Mouse (Mus musculus) testis, postnatal 10 days (tissue): ENCODE results near the gene Mrgprh.
"Not testable (repeated sequence)": the region's sequence is repeated elsewhere in the genome, so short reads cannot be mapped to it uniquely, and the experiment has no call there.

Experiments
- DNase-seq: peaks from one replicate; pipeline ENCODE4 v3.0.0; 2021; ENCODE audit warnings: low spot score

The Mrgprh gene

DNA sequence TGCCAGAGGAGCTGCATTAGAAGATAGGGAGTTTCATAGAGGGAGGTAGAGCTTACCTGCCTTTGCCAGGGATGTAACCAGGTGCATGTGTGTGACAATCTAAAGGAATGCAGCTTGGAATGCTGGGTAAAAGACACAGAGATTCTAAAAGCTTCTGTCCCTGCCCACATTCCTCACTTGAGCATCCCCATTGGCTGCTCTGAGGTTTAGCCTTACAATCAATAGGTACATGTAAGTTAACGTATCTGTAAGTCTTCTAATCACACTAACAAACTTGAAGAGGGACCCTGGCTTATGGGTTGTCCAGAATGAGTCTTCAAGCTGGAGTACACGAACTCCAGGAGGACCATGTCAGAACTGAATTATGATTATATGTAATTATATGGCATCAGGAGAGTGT, 7.8 kb upstream of the Mrgprh start, which contains the start of gene Mas1:
TSS of gene Mas1 (minus strand) at position 101 of the 400 bp plus-strand sequence.
- DNase-seq, result no peak

DNA sequence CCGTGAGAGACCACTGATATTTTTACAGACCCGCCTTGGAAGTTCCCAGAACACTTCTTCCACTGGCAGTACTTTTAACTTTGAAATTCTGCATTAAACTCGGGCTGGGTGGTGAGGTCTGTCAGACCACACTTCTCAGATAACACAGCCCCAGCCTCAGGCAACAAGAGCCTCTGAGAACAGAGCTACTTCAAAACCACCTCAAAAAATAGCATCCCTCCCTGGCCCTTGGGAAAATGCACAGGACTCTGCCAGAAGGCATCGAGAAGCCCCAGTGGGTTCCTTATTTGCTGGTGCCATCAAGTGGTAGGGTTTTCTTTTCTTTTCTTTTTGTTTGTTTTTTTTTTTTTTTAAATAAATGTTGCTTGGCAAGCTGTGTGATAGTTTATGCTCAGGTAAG, 7.2 kb upstream of the Mrgprh start:
- no peak for DNase-seq

DNA sequence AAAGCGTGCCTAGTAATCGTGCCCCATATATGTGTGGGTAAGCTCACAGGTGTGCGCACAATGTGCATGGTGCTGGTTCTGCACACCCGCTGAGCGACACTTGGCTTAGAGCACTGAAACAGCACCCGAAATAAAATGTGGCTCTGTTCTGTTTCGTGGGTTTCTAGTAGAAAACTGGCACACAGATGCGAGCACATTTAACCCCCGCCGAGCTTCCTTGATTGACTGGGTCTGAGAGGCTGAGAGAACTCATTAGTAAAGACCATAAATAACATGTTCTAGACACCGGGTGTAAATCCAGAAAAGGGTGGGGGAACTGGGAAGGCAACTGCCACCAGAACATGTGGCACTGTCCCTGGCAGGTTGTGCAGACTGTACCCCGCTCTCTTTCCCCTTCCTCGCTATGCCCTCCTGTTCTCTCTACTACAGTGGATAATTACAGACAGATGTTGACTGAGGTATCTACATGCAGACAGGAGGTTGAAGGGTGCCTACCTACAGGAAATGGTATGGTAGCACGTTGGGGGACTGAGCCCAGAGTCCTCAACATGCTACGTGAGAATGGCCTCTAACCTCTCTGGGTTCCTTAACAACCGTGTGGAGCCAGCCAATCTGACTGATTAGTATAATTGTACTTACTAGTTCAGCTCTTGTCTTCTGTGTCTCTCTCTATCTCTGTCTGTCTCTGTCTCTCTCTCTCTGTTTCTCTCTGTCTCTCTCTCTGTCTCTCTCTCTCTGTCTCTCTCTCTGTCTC, 3.4 kb upstream of the Mrgprh start:
- no peak for DNase-seq

DNA sequence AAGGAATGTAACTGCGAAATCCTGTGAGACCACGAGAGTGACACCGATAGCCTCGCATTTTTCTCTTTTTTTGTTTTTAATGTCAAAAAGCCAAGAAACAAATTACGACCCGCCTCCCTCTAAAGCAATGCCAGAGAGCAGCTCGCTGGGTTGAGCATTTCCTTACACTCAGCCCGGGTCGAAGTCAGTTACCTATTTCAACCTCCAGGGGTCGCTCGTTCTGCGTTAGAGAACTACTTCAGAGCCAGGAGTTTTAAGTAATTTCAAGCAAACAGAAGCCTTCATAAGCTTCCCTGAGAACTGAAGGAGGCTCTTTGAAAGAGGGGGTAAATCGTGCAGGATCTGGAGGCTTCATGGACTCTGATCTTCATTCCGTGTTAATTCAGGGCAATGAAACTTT, 4.3 kb downstream of the Mrgprh start:
- peak; percentile 85 for DNase-seq

DNA sequence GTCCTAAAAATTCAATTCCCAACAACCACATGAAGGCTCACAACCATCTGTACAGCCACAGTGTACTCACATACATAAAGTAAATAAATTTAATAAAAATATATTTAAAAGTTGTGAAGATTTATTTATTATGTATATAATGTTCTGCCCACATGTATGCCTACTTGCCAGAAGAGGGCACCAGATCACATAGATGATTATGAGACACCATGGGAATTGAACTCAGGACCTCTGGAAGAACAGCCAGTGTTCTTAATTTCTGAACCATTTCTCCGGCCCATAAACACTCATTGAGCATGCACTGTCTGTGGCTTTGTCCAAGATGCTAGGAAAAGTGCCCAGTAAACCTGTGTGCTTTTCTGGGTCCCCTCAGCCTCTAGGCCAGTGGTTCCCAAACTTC, 5.4 kb downstream of the Mrgprh start:
- DNase-seq, result no peak

DNA sequence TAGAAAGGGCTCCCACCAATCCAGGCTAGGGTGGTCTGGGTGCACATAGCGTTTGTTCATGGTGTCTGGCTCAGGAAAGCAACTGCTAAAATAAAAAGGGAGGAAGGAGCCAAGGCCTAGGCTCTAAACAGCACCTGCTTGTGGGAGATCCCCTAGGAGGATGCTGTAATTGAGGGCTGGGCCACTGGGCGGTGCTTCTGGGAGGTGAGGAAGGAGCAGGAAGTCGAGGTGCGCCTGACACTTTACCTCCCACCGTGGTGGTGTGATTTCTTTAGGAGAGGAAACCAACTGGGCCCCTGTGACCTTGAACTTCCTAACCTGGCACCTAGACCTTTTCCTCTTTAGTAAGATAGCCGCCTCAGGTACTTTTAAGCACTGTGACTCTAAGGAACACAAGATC, 10.8 kb downstream of the Mrgprh start:
- no peak for DNase-seq

DNA sequence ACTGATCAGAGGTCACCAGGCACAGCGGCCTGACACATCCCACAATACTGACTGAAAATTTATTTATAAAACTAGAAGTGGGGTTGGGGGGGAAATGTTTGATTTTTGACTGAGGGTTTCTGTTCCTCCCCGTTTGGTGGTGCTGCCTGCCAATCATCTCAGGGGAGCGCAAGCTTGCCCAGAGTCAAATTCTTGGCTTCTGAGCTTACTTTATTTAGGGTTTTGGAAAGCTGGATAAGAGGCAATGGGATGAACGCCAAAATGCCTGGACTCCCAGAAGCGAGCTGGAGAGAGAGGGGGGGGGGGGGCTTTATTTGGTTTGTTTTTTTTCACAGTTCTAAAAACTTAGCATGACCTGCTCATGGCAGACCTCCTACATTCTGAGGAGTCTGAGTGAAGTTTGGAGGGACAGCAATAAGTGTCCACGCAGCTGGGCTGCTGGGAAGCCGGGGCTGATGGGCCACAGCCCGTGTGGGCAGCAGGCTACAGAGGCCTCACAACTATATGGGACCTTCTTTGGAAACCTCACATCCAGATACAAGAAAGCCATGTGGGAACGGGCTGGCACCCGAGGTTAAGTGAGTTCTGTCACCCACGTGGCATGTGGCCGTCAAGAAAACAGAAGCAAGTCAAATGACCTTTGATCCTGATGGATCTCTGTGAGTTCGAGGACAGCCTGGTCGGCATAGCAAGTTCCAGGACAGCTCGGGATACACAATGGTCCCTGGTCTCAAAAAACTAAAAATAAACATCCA, 11.4 kb downstream of the Mrgprh start:
- DNase-seq, result no peak

DNA sequence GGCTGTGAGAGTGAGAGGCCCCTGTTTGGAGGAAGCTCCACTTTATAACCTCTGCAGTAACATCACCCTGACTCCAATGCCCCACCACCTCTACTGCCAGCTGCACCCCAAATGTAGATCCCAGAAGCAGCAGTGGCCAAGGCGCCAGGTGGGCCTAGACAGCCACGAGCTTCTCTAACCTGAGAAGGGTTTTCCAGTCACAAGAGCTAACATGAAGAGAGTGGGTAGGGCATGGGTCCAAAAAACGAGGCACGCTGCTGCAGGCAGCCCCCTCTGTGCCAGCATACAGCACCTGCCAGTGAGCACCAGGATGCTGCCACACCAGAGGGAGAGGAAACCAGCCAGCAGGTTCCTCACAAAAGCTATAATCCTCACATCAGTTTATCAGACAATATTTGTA, 15.2 kb downstream of the Mrgprh start:
- DNase-seq, result no peak

DNA sequence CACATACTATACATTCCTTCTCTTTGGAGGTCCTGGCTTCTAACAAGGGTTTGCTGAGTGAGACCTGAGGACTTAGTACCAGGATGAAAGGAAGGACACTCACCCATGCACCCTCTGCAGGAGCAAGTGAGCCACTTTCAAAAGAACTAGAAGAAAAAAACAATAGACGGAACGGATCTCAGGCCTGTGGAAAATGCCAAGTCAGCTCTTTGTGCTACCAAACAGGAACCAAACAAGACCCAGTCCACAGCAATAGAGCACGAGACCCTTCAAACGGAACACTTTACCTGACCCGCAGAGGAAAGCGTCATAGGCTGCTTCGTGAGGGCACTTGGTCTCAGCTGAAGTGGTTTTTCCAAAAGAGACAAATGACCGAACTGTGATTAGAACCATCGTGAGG, 16.2 kb downstream of the Mrgprh start:
- no peak for DNase-seq

DNA sequence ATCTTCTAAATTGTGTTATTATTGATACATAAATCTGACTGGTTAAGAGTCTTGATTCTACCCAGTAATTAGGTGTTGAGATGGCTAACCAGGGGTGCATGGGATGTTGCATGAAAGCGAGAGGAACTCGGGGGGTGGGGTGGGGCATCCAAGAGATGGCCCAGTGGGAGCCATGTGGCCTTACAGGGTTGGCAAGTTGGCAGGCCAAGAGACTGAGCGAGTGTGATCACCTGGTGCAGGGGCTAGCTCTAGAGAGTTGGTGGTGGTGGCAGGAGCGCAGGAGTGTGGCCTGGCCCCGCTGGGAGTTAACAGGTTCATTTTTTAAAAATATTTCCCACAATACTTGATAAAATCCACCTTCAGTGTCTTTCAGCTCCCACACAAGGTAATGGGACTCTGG, 21.8 kb downstream of the Mrgprh start:
- DNase-seq, result no peak

DNA sequence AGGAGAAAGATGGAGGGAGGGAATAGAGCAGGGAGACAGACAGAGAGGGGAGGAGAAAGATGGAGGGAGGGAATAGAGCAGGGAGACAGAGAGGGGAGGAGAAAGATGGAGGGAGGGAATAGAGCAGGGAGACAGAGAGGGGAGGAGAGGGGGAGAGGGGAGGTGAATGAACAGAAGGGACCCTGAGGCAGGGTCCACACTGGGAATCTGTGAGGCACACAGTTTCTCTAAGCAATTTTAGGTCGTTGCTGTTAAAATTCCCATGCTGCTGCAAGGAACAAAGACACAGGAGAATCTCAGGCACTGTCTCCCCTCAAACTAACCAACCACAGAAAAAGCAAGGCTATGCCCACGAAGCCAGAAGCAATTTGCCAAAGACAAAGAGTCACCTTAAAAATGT, 22.8 kb downstream of the Mrgprh start:
- DNase-seq, result not testable (repeated sequence)

DNA sequence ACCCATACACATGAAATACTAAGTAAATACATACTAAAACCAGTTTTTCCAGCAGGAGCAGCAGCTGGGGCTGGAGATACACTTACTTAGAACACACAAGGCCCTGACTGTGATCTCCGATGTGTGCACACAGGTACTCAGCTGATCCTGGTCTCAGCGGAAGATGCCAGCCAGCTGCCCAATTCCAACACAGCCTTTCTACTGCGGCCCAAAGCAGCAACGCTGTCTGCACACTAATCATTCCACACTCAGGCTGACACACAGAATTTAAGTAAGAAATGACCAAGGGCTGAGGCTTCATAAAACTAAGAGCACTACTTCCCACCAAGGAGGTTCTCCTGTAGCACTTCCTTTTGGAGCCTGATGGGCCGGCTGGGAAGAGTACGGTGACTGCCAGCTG, 26.5 kb downstream of the Mrgprh start:
- DNase-seq, result no peak

DNA sequence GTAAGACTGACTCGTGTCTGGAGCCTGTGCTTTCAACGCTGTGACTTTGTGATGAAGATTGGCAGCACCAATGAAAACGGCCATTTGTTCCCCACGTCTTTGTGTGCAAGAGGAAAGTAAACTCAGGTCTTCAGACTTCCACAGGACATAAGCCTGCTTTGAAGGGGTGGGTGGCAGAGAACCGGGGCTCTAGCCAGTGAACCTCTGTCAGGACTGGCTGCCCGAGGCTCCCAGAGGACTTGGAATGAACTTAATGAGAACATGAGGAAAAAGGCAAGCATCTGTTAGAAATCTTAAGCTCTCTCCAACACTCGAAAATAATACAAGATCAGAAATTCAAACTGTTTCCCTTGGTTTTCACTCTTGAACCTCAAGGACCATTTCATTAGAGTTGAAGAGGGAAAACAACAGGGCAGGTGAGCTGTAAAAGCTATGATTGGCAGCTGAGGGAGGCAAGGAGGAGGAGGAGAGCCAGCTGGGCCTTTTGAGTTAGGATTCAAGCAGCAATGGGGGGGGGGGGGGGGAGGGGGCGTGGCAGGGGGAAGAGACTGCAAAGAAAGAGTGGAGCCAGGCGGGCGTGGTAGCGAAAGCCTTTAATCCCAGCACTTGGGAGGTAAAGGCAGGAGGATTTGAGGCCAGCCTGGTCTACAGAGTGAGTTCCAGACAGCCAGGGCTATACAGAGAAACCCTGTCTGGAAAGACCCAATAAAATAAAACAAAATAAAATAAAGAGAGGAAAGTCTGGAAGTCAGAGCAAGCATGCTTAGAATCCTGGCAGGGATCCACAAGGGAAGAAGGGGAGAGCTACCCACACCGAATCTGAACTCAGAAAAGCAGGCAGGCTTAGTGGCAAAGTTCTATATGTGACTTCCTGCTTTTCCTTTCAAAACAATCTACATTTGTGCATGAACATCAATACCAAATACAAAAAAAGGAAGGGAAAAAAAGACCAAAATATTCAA, 27.8 kb downstream of the Mrgprh start:
- DNase-seq, result no peak

DNA sequence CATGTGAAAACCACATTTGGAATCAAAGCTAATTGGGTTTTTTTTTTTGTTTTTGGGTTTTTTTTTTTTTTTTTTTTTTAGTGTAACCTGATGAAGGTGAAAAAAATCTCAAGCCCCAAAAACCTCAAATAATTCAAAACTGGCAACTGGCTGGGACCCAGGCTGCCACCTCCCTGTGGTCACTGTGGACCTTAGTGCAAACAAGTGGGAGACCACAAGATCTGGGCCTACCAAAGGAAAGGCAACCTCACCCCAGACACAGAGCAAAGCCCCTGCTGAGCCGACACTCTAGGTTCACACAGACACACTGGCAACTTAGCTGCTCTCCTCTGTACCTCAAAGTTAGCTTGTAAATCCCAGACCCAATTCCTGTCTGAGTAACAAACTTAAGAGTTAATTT, 28.5 kb downstream of the Mrgprh start:
- DNase-seq, result no peak

DNA sequence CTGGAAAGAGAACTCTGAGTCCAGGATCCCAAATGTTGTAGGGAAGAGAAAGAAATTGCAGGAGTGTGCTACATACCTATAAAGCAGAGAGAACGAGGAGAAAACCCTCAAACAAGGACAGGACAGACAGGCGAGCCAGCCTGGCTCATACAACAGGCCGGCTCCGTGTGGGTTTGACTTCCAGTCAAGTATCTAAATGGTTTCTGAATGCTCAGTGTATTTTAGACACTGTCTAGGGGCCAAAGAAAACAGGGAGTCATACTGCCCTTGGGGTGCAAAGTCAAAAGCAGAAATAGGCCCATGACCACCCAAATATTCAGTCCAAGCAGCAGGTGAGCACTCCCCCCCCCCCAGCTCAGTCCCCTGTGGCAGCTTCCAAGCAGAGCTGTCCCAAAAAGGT, 30.0 kb downstream of the Mrgprh start:
- no peak for DNase-seq

DNA sequence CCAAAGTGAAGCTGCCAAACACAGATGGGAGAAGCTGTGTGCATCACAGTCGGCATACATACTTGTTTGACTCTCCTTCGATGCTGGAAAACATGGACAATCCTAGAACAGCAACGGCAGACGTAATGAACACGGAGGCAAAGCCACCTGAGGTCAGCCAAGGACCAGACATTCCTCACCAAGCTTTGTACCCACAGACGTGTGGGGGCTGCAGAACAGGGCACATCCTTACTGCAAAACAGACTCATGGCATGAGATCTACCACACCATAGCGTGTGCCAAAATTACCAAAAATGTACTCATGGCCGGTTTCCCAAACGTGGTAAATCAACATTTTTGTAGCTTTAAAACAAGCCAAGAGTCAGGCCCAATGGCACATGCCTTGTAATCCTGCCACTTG, 30.6 kb downstream of the Mrgprh start:
- no peak for DNase-seq

DNA sequence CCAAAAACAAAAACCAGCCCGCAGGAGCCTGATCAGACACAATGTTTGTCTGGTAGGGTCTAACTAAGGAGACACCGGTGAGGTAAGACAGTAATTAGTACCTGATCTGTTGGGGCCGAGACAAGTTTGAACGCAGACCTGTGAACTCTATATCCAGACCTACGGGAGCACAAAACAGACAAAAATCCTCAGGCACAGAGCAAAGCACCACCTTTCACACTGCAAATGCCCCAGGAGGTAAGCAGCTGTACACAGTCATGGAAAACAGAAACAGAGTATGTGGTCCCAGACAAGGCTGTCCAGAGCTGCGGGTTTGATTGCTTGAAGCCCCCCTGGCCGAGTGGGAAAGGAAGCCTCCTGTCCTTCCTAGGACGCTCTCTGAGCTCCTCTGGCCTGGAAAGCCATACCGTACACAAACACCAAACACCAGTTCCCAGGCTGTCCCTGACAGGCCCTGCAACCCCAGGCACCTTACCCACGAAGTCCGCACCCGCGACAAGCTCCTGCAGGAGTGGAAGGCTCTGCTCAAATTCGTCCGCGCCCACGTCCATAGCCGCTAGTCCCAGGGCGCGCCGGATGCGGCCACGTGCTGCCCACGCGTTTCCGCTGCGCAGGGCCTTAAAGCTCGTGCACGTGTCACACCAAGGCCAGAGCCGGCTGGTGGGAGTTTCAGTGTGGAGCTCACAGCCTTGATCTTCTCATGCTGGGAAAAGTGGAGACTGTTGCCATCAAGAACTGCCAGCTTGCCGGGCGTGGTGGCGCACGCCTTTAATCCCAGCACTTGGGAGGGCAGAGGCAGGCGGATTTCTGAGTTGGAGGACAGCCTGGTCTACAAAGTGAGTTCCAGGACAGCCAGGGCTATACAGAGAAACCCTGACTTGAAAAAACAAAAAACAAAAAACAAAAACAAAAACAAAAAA, 33.8 kb downstream of the Mrgprh start, which contains the start of gene Pnldc1:
TSS of gene Pnldc1 (minus strand) at position 870 of the 920 bp plus-strand sequence.
- peak; percentile 63 for DNase-seq

DNA sequence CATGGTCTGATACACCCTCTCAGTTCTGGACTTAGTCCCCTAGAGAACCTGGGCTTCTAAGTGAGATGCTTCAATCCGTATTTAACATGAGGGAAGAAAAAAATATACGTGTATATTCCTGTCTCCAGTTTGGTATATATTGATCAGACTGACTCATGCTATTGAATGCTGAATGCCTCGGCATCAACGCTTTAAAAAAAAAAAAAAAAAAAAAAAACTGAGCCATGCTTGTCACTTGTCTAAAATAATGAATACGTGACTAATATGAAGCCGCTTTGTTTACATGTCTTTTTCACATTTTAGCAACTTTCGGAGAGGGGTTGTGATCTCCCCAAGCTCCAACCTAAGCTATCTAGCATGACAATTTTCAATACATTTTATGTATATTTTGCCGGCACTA, 34.6 kb downstream of the Mrgprh start:
- DNase-seq, result no peak

DNA sequence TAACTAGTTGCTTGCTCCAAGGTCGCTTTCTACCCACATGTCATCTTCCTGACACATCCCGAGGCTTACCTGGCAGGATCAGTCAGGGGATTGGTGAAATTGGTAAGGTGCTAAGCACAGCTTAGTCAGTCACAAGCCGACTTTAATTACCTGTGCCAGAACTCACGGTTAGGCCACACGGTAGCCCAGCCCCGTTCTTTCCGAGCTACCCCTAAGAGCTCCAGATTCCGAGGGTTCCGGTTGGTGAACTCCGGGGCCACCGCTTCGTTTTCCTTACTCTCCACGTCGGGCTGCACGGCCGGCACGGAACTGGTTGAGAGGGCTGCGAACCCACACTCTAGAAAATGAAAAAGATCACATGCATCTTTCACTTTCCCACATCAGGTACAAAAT, 39.6 kb downstream of the Mrgprh start, which contains the start of gene Tcp1:
TSS of gene Tcp1 (plus strand) at position 214 of the 393 bp plus-strand sequence.
- DNase-seq, result no peak

DNA sequence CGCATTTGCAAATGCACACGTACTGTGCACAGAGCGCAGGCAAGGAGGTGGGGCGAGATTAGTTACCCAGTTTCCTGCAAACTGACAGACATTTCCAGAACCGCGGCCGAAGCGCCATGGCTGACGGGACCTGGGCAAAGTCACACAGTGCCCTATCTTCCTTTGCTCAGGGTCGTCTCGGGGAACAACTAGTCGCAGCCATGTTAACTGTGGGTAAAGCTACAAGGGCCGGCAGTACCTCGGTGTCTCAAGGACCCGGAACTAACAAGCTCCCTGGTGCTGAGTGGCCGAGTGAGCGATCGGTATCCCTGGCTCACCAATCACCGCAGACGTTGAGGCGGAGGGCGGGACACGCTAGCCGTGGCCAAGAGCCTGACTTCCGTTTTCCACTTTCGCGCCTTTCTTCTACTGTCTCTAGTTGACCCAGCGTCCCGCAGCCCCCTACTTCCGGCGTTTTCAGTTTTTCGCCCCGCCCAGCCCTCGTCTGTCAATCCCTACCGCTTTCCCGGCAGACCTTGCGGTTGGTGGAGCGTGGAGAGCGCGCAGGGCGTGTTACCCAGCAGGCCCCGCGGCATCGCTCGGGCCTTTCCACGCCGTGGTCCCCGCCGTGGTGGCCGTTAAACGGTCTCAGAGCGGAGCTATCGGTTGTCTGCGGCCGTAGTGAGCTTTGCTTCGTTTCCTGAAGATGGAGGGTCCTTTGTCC, 40.2 kb downstream of the Mrgprh start, which contains the start of gene Mrpl18:
TSS of gene Mrpl18 (minus strand) at position 465 of the 703 bp plus-strand sequence.
- DNase-seq, result peak; percentile 99
